Mouse (Mus musculus) cerebellum, adult 11 months (tissue): ENCODE results near the gene Ufc1.

Experiments
- DNase-seq: peaks from one replicate; pipeline ENCODE4 v3.0.0; 2022

The Ufc1 gene

DNA sequence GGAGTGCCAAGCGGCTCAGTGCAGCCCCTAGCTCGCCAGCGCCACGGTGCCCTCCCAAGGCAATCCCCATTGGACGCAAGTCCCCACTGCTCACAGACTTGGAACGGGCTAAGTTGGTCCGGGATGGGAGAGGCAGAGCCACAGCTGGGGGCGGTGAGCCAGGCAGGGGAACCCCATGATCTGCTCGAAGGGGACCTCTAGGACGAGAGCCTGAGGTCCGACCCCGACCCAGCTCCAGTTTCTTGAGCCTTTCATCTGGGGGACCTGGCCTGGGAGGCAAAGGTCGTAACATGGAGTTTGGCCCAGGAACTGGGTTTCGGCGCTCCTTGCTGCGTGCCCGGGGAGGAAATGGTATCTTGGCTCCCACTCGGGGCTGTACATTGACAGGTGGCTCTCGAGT is 8.3 kb downstream of the Ufc1 start:
- no peak for DNase-seq

DNA sequence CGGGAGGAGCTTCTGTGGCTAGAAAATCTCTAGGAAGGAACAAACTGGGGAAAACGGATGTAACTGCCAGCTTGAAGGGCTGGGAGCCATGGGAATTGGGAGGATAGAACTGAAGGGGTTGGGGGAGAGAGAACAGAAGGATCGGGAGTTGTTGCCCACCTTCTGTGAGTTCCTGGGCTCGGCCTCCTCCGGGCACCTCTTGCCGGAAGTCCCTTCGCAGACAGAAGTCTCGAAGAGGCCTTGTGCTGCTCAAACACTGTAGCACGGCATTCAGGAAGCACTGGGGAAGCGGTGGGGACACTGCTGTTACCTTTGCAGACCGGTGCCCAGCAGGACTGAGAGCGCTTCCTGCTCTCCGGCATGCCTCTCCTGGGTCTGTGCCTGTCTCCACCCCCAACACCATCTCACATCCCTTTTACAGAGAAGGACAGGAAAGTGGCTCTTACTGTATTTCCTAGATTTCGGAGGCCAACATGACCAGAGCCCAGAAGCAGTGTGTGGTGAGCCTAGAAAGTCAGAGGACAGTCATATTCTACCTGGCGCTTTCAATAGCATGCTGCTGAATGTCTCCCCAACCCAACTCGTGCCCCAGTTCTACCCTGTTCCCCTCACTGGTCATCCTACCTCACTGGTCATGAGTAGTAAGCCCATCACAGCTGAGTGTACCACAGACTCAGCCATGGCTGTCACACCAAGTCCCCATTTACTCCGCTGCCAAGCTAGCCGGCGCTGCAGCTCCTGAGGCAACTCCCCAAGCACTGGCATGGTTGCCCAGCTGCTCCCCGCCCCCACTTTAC is 9.5 kb downstream of the Ufc1 start:
- no peak for DNase-seq

DNA sequence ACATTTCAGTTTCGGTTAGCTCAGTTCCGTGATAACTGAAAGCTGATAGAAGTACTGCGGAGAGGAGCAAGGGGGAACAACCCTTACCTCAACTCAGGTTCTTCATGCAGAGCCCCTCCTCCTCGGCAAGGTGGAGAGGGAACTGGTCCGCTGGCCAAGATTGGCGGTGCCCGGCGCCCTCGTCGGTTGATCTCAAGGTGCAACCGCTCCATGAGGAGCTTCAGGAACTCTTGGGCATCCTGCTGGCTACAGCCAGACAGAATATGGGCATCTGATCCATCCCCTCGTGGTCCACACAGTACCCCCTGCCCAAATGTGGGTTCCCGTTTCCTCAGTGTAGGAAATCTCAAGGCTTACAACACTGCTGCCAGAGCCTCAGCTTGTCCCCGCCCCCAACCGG is 10.3 kb downstream of the Ufc1 start:
- no peak for DNase-seq

DNA sequence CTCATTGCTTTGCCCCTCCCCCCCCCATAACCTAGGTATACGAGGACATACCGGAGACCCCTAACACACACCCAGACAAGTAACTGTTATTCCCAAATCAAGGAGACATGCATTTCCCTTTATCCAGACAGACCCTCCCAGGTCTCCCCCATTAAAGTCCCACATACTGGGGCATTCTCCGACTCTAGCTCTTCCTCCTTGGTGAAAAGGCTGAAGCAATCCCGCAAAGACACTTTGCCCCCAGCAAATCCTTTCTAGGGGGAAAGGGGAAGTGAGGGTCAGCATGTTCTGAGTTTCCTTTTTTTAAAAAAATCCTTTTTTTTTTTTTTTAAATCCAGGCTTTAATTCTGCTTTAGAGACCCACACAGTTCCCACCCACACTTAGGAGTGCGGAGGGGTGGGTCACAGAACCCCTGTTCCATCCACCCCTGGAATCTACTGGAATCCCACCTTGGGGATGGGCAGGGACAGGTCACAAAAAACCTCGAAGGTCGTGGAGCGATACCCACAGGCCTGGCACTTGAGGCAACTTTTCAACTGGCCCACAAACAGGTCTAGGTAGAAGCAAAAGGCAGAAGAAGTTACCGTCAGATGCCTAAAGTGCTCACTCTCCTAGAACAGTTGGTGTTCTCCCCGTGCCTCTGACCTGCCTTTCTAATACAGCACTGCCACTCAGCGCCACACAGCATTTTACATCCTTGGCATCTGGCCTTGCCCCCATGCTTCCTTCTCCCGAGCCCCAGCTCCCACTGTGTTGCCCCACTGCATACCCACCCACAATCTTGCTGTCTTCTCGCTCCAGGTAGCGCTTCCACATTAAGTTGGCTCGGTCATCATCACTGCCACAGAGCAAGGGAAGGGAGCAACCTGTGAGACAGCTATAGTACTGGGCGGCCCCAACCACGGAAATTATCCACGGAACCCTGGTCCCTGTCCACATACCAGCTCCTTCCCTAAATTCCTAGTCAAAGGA is 11.3 kb downstream of the Ufc1 start:
- DNase-seq, result no peak

DNA sequence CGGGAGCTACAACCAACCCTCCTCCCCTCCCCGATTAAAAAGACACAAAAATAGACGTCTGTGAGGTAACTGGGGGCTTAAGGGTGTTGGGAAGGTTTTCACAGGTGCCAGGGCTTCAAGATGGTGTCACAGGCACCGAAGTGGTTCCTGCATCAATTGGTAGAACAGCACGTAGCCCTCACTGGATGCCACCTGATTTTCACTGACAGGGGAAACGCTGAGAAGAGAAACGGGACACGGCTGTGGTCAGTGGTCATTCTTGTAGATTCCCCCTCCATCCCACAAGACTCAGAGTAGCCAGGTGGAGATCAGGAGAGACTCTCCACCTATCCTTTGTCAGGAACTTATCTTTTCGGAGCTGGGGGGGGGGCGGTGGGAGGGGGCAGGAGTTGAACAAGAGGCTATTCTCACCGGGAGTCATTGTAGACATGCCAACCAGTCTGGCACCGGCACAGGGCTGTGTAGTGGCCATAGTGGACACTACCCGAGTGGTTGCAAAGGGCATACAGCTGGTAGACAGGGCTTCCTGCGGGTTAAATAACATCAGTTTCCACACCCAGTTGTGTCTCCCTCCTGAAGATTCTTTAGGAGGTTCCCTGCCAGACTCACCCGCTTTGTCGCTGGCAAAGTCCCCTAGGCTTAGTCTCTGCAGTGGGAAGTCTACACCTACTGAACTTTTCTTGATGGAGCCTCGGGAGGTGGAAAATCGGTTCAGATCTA is 12.6 kb downstream of the Ufc1 start:
- DNase-seq, result no peak

DNA sequence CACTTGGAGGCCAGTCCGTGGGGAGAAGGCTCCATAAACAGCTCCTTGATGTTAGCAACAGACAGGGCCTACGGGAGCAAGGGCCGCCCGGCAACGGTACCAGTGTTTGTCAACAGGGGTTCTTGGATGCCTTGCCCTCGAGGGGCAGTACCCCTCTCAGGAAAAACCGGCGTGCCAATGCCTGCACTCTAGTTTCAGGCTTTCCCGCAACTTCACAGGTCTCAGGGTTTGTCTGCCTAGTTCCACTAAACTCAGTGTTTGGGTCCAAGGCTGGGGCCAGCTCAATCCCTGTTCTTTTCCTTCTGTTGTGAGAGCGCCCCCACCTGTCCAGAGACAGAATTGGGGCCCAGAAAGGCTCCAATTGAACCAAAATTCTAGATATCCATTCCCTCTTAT is 13.3 kb downstream of the Ufc1 start:
- peak; percentile 56 for DNase-seq

DNA sequence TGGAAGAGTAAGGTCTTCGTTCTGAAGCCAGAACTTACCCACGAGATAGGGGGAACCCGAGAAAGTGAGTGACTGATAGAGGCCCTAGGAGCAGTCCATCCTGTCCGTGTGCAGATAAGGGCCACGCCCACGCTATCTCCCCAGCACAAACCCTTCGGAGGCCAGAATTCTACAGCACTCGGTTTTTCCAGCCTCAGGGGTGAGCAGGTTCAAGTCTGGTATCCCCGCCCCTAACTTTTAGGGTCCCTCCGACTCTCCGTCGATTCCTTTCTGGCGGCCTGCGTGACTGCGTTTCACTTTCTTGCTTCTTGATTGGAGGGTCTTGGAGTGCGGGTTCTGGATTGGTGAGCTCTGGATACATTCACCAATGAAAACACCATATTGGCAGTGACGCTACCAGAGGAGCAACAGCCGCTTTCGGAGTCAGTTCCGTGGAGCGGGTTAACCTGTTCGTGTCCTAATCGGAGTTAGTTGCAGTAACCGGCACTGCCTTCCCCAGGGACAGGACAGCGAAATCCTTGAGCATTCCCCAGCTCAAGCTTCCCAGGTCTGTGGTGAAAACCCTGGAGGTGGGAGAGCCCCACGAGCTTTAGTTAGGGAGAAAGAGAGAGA is 13.8 kb downstream of the Ufc1 start, which contains the start of gene Ppox:
Ppox (minus strand) TSS at position 271 of the 612 bp plus-strand sequence.
- DNase-seq, result peak; percentile 87

DNA sequence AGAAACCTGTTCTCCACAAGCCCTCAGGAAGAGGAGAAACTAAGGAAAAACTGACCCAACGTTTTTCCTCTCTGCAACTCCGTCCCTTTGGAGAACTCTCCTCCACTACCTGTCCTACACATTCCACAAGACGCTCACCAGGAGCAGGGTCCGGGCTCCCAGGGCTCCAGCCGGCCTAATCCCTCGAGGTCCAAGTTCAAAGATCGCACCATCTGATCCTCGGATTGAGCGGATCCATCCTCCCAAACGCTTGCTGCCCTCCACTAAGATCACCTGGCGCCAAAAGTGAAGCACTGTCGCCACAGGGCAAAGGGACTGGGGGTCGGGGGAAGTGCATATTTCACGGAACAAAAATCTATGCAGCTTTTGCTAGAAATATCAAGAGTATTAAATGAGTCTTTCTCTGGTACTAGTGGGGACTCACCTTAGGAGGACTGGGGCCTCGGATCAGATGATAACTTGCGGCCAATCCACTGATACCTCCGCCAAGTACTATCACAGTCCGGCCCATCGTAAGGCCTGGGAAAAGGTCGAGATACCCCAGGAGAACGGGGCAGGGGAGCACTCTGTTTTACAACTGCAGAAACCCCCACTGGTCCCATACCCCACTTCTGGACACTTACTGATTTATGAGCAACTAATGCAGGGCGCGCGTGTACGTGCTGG is 14.4 kb downstream of the Ufc1 start:
- DNase-seq, result no peak

DNA sequence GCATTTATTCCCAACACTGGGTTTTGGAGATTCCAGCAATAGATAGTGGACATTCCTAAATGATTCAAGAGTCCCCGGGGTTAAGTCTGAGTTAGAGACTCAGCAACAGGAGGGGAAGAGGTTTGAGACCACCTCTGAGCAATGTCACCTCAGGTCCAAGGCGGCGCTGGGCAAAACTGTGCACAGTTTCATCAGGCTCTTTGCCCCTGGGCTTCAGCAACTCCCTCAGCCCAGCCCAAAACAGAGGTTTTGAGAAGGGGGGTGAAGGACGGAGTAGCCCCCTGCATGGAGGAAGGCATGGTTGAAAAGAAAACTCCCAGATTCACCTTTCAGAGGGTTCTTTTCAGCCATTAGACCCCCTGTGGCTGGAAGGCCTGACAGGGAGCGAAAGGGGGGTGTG is 15.1 kb downstream of the Ufc1 start:
- no peak for DNase-seq

DNA sequence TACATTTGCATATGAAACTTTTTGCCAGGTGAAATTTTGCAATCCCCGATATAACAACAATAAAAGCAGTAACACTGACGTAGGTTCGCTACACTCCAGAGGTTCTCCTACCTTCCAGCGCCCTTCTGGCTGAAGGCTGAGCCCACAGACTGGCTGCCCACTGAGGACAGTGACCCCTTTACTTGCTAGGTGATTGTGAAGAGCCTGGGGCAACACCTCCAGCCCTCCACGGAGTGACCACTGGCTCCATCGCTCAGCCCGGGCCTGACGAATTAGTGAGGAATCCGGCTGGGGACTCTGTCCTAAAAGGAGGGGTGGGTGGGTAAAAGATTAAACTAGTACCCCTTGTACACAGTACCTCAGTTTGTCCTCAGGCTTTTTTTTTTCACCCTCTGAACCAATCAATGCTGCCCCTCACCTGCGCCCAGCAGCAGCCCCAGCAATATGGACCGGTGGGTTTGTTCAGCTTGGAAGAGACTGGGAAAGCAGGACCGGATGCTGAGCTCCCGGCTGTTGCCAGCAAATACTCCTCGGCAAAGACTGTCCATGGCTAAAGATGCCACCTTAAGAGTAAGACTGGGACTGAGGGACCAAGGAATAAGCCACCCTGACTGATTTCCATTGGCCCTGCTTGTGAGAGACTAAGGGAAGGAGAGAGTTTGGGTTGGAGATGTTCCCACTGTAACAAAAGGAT is 15.7 kb downstream of the Ufc1 start:
- DNase-seq, result no peak

DNA sequence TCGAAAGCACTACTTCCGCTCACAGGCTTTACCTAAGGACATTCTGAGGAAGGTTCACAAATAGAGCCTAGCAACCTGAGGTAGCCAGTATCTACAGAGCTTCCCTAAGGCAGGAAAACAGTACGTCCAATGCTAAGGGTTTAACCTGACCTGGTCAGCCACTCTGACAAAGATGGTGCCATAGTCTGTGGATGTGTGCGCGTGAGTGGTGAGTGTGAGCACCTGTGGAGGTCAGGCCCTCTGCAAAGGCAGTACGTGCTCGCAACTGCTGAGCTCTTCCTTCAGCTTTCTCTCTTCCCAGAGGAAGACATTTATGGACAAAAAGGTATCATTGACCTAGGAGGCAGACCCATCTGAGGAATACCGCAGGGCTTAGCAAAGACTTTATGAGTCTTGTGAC is 16.4 kb downstream of the Ufc1 start:
- DNase-seq, result no peak

DNA sequence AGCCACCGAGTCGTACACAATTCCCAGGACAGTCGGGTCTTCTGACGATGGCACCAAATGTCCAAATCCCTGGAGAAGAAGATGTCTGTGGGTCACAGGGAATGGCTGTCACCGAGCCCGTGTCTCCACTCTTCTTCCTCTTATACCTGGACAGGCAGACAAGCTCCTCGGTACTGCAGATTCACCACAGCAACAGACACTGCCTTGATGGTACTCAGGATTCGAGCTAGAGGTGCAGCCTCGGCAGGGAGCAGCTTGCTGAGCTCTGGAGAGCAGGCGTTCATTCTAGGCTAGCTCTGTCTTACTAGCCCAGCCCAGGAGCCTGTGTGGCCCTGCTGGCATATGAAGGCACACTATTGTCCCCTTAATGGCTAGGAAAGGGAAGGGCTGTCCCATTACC is 17.1 kb downstream of the Ufc1 start:
- DNase-seq, result no peak

DNA sequence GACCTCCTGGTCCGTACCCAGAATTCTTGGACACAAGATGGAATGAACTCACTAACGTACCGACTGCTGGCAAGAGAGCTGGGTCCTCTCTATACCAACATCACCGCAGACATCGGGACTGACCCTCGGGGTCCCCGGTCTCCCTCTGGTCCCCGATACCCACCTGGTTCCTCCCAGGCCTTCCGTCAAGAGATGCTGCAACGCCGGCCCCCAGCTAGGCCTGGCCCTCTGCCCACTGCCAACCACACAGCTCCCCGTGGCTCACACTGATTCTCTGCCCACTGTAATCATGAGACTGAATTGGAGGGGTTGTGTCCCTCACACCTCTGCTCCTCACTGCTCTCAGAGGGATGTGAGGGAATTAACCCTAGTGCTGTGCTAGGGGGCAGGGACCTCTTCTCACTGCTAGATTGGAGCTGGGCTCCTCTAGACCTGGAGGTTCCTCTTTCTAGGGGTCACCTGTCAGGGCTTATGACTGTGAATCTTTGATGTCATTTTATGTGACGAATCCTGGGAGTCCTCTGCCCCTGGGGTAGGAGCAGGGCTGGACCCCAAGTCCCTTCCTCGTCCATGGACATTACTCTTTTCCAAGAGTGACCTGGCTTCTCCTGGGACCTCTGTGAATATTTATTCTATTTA is 18.6 kb downstream of the Ufc1 start:
- no peak for DNase-seq

DNA sequence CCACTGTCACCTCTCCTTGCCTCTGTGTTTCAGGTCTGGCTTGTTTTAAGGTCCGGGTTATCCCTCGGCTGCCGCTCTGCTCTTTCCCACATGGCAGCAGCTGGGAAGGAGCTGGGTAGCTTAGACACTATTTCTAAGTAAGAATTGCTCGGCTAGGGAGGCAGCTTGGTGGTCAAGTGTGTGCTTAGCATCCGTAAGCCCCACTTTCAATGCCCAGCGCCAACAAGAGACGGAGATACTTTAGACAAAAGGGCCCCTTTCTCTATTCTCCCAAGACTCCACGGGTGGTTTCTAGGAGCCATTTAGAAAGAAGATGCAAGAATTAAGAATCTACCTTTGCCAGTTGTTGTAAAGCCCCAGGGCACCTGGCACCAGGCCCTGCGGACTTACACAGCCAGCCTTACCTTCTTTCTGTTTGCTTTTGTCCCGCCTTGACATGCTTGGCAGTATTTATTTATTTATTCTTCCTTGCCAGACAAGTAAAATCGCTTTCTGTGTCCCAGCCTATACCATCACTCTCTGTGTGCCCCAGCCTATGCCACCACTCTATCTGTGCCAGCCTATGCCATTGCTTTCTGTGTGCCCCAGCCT is 19.6 kb downstream of the Ufc1 start:
- no peak for DNase-seq

DNA sequence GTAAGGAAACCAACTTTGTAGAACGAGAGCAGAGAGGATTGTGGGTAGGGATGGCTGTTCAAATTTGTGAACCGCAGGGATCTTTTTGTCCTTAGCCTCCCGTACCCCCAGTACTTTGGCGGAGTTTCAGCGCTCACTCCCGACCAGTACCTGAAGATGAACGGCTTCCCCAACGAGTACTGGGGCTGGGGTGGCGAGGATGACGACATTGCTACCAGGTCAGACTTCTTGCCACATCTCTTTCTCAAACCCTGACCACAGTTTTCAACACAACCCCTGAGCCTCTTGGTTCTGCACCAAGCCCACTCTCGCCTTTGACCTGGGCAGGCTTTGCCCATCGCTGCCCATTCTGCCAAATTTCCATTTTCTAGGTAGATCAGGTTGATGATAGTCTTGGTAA is 20.7 kb downstream of the Ufc1 start:
- no peak for DNase-seq

DNA sequence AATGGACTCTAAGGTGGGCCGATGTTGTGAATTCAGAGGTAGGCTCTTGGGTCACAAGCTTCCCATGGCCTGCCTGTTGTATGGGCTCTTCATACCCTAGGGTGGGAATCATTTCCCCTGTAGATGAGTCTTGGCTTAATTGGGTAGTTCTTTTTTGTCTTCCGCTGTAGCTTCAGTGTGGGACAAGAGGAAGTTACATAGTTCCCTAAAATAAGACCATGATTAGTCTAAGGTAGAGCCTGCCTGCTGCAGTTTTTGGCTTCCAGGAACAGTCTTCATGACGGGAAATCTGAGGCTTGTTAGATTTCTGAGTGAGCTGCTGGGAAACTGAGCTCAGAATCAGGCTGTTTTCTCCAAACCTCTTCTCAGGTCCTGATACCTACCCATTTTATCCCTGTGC is 22.7 kb downstream of the Ufc1 start:
- no peak for DNase-seq

DNA sequence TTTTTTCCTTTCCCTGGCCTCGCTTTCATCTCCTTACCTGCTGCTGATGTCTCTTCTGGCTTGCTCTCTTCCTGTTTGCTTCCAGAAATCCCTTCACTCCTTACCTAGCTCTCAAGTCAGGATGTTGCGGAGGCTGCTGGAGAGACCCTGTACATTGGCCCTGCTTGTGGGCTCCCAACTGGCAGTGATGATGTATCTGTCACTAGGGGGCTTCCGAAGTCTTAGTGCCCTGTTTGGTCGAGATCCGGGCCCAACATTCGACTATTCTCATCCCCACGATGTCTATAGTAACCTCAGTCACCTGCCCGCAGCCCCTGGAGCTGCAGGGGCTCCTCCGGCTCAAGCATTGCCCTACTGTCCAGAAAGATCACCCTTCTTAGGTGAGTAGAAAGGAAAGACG is 23.2 kb downstream of the Ufc1 start:
- DNase-seq, result no peak

DNA sequence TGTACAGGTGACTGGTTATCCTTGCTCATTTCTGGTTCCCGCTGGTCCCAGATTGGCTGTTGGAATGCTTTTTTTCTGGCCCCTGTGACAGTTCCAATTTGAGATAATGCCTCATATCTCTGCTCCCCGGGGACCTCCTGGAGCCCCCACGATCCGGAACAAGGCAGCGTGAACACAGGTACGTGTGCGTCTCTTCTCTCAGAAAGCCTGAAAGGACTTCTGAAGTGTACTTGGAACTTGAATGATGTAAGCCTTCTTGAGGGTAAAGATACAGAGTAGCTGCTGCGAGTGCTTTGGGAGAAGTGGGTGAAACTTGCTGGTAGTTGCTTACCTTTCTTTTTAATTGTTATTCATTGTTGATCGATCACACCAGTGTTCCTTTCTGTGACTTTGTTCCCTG is 23.6 kb downstream of the Ufc1 start:
- DNase-seq, result no peak

DNA sequence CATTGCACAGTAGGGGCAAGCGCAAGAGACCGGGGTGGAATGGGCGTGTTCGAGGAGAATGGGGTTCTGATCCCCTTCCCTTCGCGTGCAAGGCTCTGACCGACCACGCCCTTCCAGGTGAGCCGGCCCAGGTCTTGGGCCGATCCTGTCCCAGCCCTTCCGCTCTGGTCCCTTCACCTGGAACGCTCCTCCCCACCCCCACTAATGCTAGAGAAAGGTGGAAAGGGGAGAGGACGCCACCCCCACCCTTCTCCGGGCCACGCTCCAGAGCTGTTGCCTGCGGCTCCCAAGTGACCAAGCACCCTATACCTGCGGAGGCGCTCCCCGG is 24.3 kb downstream of the Ufc1 start:
- peak; percentile 61 for DNase-seq

DNA sequence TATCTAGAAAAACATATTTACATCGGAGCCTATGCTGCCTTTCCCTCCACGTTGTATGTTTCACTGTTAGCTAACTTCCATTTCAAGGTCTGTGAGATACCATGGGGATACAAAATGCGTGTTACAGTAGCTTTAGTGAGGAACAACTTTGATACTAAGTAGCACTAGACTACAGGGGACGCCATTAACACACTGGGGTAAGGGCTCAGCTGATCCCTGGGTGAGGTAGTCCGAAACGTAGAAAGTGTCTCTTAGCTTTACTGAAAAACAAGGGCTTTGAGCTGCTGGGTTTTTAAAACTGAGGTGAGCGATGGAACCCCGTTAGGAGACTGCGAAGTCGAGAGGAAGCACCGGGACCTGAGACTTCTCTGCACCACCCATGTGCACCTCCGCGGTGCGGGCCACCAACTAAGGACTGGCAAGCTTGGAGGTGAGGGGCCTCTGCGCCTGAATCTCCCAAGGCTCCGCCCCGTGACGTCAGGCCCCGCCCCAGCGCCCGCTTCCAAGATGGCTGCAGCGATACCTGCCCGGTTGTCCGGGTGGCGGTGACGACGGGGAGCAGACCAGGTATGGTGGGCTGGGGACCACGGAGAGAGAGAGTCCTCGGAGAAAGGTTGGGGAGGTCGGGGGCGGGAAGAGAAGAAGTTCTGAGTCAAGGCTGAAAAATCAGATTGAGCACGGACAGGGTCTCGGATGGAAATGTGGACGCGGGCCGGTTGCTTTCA is 24.8 kb downstream of the Ufc1 start, which contains the start of gene B4galt3:
B4galt3 (plus strand) TSS at position 481 of the 725 bp plus-strand sequence.
- DNase-seq, result peak; percentile 98
